Mouse (Mus musculus): ENCODE results near the gene Gprc5d.

The Gprc5d gene

DNA sequence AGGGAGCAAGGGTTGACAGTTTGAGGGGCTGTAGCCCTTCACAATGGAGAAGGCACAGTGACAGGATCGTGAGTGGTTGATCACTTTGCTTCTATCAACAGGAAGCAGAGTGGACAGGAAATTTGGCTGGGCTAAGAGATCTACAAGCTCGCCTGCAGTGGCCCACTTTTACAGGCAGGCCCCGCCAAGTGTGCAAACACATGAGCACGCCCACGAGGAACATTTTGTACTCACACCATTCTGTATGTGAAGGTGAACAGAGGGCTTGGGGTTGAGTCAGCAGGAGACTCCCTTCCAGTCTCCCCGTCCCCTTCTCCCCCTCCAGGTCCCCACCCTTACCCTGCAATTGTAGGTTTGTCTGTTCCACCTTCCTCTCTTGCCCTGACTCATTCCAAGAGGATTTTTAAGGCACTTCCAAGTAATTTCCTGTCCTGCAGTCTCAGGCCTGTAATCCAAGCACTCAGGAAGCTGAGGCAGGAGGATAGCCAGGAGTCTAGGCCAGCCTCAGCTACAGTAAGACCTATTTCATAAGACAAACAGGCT, 43.6 kb downstream of the Gprc5d start:
- no peak for DNase-seq (ENCODE audit: inconsistent age in 2 of 2, low spot score in 1 of 2)

GRCm38 (mm10) chr6:135070347-135070746, 47.7 kb downstream of the Gprc5d start:
- DNase-seq (ENCODE audit: inconsistent age in 2 of 2, low spot score in 1 of 2) = no peak

DNA sequence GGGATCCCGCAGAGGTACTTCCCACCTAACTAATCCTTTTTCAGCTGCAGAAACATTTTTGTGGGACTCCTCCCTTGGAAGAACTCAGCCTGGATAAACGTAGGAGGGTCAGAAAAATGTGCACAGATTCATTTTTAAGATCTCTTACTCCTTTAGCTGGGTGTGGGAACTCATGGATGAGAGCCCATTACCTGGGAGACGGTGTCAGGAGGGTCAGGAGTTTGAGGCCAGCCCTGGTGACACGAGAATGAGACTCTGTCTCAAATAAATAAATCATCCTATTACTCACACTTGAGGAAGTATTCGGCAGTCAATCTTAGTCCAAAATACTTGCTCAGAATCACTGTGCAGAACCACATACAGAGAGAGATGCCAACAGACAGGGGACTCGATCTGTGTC, 48.2 kb downstream of the Gprc5d start:
- DNase-seq (ENCODE audit: inconsistent age in 2 of 2, low spot score in 1 of 2) = no peak

DNA sequence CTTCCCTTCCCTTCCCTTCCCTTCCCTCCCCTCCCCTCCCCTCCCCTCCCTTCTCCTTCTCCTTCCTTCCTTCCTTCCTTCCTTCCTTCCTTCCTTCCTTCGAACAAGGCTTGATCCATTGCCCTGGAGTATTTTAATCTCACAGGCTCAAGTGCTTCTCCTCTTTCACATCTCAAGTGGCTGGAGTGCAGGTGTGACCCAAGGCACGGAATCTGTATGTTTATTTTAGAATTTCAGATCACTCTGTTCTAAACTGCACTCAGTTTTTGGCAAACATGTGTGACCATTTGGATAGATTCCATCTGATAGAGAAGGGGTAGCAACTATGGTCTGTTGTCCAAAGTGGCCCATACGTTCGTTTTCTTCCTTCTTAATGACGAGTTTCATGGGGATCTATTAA, 49.9 kb downstream of the Gprc5d start:
- DNase-seq (ENCODE audit: inconsistent age in 2 of 2, low spot score in 1 of 2) = no peak

- no peak for DNase-seq (ENCODE audit: inconsistent age in 2 of 2, low spot score in 1 of 2)
These were observed 51.2 kb downstream of the Gprc5d start for GRCm38 (mm10) chr6:135066795-135067445.

DNA sequence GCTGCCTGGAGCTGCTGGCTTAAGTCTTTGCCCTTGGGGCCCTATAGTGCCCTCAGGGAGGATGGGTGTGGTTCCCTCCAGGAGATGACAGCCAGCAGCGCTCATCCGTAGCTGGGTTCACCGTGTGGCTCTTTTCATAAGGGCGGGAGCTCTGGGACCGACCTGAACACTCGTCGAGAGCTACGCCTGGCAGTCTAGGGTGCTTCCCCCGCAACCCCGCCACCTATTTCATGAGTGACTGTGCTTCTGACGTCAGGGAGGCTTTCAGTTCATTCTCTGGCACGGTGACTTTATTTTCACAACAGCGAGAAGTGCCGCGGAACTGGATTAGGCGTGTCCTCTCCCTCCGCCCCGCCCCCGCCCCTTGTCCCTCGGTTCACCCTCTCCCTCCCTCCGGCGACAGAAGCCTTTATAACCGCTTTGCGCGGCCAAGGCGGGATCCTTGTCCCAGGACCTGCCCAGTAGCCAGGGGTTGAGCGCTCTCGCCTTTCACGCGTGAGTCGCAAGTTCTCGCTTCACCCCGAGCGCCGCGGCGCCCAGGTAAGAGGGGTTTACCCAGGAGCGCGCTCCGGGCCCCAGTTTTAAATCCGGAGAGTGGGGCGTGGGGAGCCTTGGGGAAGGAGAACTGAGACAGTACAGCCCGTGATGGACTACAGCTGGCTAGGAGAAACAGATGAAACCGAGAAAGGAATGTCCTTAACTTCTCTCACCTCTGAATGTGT, 52.7 kb downstream of the Gprc5d start, which contains the start of gene Gprc5a:
Gene Gprc5a (plus strand): TSS at position 416 of the 722 bp plus-strand sequence.
- peak; percentile 27 to 65 for DNase-seq (ENCODE audit: inconsistent age in 2 of 2, low spot score in 1 of 2)

DNA sequence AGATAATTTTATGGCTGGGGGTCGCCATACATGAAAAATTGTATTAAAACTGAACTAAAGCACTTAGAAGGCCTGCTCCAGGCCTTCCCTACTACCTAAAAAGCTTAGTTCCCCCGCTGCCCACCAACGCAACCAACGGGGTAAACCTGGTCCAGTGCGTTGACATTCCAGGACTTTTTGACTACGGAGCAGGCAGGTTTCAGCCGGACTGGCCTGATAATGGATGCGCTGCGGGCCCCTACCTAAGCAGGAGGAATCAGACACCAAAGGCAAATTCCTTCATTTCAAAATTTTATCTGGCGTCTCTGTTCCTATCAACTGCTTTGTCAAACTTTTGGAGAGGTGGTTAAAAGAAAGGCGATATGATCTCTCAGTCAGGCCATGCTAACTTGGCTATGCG, 53.5 kb downstream of the Gprc5d start:
- DNase-seq (ENCODE audit: inconsistent age in 2 of 2, low spot score in 1 of 2) = no peak

DNA sequence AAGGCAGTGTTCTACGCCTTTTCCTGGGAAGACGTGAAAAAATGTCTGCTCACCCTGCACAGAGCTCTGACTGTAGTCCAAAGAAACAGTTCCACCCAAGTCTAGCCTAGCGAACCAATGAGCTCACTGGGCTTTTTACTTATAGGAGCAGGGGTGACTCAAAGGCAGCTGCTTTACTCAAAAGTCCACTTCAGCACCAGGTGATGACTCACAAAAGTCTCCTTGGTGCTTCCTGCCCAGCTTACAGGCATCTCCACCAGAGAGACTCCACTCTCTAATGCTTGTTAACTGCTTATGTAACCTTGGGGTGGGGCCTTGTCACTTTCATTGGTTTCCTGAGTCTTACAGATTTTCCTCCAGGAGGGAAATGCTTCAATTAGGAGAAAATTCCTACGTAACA, 57.4 kb downstream of the Gprc5d start:
- DNase-seq (ENCODE audit: inconsistent age in 2 of 2, low spot score in 1 of 2) = no peak

All from adrenal gland, adult (tissue).